Mouse (Mus musculus): ENCODE results near the gene Blmh. TPM values are rescaled to one million over a fixed set of nuclear protein-coding genes. Genes with fewer than 3 reads are reported as not detected.

Blmh gene
- polyA plus RNA-seq, 1 experiment = 4.8 TPM

GRCm38 (mm10) chr11:76893570-76893969, 31.0 kb upstream of the Blmh start:
- Histone ChIP-seq H3K4me1 (ENCODE audit: control insufficient read depth, insufficient read depth, insufficient read length, low read length) (peaks cover 32% of the 10 kb centered on the region), H3K4me3 (ENCODE audit: low read depth, low read length) (no peak overlapping the region), H3K27ac (ENCODE audit: insufficient read depth, low read depth, low read length) (peak overlapping the region; percentile 70), H3K36me3 (ENCODE audit: control insufficient read depth, insufficient read depth, low read length) (no peaks in the 10 kb centered on the region), H3K27me3 (ENCODE audit: control insufficient read depth, insufficient read depth, low read length) (no peaks in the 10 kb centered on the region)
- WGBS = 8% methylated on average over 4 of the region's 4 CpGs
- TF ChIP-seq POLR2A (IDR thresholded peaks at IDR 0.05; ENCODE audit: low read depth, low read length) (no peak), CTCF (IDR thresholded peaks at IDR 0.05; ENCODE audit: extremely low read depth, insufficient read length, insufficient replicate concordance, low read depth, low read length) (no peak)

GRCm38 (mm10) chr11:76894240-76894639, 30.4 kb upstream of the Blmh start:
- Histone ChIP-seq H3K27me3 (ENCODE audit: control insufficient read depth, insufficient read depth, low read length) (no peaks in the 10 kb centered on the region), H3K27ac (ENCODE audit: insufficient read depth, low read depth, low read length) (peak overlapping the region; percentile 70; the same call in 1 of the 2 replicates), H3K4me1 (ENCODE audit: control insufficient read depth, insufficient read depth, insufficient read length, low read length) (peaks cover 31% of the 10 kb centered on the region), H3K4me3 (ENCODE audit: low read depth, low read length) (no peak overlapping the region), H3K36me3 (ENCODE audit: control insufficient read depth, insufficient read depth, low read length) (no peaks in the 10 kb centered on the region)
- 21% methylated on average over 5 of the region's 5 CpGs for WGBS
- TF ChIP-seq POLR2A (IDR thresholded peaks at IDR 0.05; ENCODE audit: low read depth, low read length) = no peak
- TF ChIP-seq CTCF (IDR thresholded peaks at IDR 0.05; ENCODE audit: extremely low read depth, insufficient read length, insufficient replicate concordance, low read depth, low read length) = peak; percentile 67; the same call in 1 of the 2 replicates

- no peak overlapping the region for H3K4me3 ChIP-seq (ENCODE audit: low read depth, low read length)
- 67% methylated on average over 6 of the region's 6 CpGs for WGBS
- H3K4me1 ChIP-seq (ENCODE audit: control insufficient read depth, insufficient read depth, insufficient read length, low read length) = peaks cover 29% of the 10 kb centered on the region
- H3K27ac ChIP-seq (ENCODE audit: insufficient read depth, low read depth, low read length) = peak overlapping the region; percentile 8; the same call in 1 of the 2 replicates
- H3K27me3 ChIP-seq (ENCODE audit: control insufficient read depth, insufficient read depth, low read length) = no peaks in the 10 kb centered on the region
- TF ChIP-seq POLR2A (IDR thresholded peaks at IDR 0.05; ENCODE audit: low read depth, low read length) = no peak
- no peak for TF ChIP-seq CTCF (IDR thresholded peaks at IDR 0.05; ENCODE audit: extremely low read depth, insufficient read length, insufficient replicate concordance, low read depth, low read length)
- H3K36me3 ChIP-seq (ENCODE audit: control insufficient read depth, insufficient read depth, low read length) = no peaks in the 10 kb centered on the region
These were observed 28.2 kb upstream of the Blmh start for GRCm38 (mm10) chr11:76896360-76896759.

DNA sequence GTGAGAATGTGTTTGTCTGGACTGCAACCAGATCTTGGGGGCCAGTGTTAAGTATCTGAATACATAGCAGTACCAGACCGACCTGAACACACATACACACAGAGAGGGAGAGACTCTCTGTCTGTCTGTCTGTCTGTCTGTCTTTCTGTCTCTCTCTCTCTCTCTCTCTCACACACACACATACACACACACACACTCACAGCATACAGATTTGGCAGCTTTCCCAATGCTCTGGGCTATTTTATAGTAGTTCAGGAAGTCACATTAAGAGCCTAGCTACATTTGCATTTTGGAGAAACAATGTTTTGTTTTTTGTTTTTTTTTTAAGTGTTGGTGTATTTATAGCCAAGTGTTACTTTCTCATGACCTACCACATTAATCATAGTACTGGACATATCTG, 27.5 kb upstream of the Blmh start:
- TF ChIP-seq POLR2A (IDR thresholded peaks at IDR 0.05; ENCODE audit: low read depth, low read length) (no peak), CTCF (IDR thresholded peaks at IDR 0.05; ENCODE audit: extremely low read depth, insufficient read length, insufficient replicate concordance, low read depth, low read length) (no peak)
- Histone ChIP-seq H3K36me3 (ENCODE audit: control insufficient read depth, insufficient read depth, low read length) (no peaks in the 10 kb centered on the region), H3K27me3 (ENCODE audit: control insufficient read depth, insufficient read depth, low read length) (no peaks in the 10 kb centered on the region), H3K27ac (ENCODE audit: insufficient read depth, low read depth, low read length) (no peak overlapping the region), H3K4me1 (ENCODE audit: control insufficient read depth, insufficient read depth, insufficient read length, low read length) (peaks cover 32% of the 10 kb centered on the region), H3K4me3 (ENCODE audit: low read depth, low read length) (no peak overlapping the region)
- 65% methylated on average over 1 of the region's 1 CpGs for WGBS

DNA sequence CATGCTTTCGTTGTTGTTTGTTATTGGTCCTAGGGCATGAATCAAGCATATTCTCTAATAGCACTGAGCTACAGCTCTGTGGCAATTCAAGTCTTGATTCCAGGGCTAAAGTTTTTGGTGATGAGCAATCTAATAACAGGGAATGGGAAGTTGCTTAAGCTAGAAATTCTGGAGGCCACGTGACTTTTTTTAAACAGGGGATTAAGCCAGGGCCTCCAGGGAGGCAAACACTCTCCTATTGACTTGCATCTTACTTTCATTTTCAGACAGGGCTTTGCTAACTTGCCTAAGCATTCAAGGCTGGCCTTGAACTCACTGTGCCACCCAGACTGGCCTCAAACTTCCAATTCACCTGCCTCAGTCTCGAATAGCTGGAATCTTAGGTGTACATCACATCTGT, 26.7 kb upstream of the Blmh start:
- H3K27ac ChIP-seq (ENCODE audit: insufficient read depth, low read depth, low read length) = peak overlapping the region; percentile 71
- no peaks in the 10 kb centered on the region for H3K36me3 ChIP-seq (ENCODE audit: control insufficient read depth, insufficient read depth, low read length)
- H3K4me3 ChIP-seq (ENCODE audit: low read depth, low read length) = no peak overlapping the region
- H3K27me3 ChIP-seq (ENCODE audit: control insufficient read depth, insufficient read depth, low read length) = no peaks in the 10 kb centered on the region
- WGBS = 41% methylated on average over 3 of the region's 3 CpGs
- TF ChIP-seq CTCF (IDR thresholded peaks at IDR 0.05; ENCODE audit: extremely low read depth, insufficient read length, insufficient replicate concordance, low read depth, low read length) (no peak), POLR2A (IDR thresholded peaks at IDR 0.05; ENCODE audit: low read depth, low read length) (no peak)
- H3K4me1 ChIP-seq (ENCODE audit: control insufficient read depth, insufficient read depth, insufficient read length, low read length) = peaks cover 30% of the 10 kb centered on the region

DNA sequence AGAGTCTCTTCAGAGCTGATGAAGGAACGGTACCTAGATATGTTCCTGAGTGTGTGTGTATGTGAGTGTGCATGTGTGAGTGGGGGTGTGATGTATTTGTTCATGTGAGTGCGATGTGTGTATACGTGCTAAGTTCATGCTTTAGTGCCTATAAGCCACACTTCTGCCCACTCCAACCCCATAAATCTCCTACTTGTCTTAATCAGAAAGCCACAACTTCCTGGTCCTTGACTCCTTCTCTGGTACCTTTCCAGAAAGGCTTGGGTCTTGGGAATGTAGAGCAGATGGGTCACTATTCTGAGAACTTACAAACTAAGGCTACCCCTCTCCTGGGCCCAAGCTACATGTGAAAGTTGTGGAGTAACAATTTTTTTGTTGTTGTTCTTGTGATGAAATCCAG, 25.9 kb upstream of the Blmh start:
- no peak overlapping the region for H3K4me3 ChIP-seq (ENCODE audit: low read depth, low read length)
- H3K27ac ChIP-seq (ENCODE audit: insufficient read depth, low read depth, low read length) = peak overlapping the region; percentile 29
- H3K4me1 ChIP-seq (ENCODE audit: control insufficient read depth, insufficient read depth, insufficient read length, low read length) = peaks cover 21% of the 10 kb centered on the region; the same call in 1 of the 2 replicates
- H3K27me3 ChIP-seq (ENCODE audit: control insufficient read depth, insufficient read depth, low read length) = no peaks in the 10 kb centered on the region
- TF ChIP-seq POLR2A (IDR thresholded peaks at IDR 0.05; ENCODE audit: low read depth, low read length) (no peak), CTCF (IDR thresholded peaks at IDR 0.05; ENCODE audit: extremely low read depth, insufficient read length, insufficient replicate concordance, low read depth, low read length) (no peak)
- H3K36me3 ChIP-seq (ENCODE audit: control insufficient read depth, insufficient read depth, low read length) = no peaks in the 10 kb centered on the region
- 80% methylated on average over 3 of the region's 3 CpGs for WGBS

DNA sequence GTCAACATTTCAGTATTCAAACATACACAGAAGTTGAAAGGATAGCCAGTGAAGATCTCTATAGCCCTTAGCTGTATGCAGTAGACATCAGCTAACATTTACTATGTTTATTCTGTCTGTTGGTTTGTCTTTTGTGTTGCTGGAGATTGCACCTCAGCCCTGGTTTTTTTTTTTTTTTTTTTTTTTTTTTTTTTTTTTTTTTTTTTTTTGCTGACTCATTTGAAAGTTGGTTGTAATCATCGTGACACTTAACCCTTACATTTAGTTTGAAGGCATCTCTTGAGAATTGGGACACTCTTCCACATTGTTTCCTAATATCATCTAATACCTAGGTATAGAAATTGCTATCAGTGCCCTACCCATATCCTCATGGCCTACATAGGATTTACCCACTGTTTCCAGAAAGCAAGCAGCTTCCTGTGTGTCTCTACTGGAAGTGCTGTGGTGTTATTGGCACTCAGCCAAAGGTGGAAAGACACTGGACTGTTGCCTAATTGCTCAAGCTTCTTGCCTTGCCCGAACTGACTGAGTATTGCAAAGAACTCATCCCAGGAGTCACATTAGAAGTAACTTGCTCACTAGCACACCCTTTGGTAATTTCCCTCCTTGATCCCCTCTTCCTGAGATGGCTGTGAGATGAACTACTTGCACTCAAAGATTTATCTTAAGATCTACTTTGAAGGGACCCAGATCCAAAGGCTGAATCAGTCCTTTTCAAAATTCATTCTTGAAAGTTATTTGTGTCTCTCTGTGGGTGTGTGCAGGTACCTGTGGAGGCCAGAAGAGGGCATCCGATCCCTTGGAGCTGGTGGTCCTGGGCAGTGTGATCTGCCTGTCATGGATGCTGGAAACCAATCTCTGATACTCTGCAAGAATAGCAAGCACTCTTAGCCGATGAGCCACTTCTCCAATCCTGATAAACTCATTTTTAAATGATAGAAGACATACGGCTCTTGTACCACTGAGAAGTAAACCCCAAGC, 24.6 kb upstream of the Blmh start:
- no peak overlapping the region for H3K4me3 ChIP-seq (ENCODE audit: low read depth, low read length)
- no peaks in the 10 kb centered on the region for H3K36me3 ChIP-seq (ENCODE audit: control insufficient read depth, insufficient read depth, low read length)
- 46% methylated on average over 5 of the region's 5 CpGs for WGBS
- no peak overlapping the region for H3K27ac ChIP-seq (ENCODE audit: insufficient read depth, low read depth, low read length)
- H3K27me3 ChIP-seq (ENCODE audit: control insufficient read depth, insufficient read depth, low read length) = no peaks in the 10 kb centered on the region
- peaks cover 17% of the 10 kb centered on the region; the same call in 1 of the 2 replicates for H3K4me1 ChIP-seq (ENCODE audit: control insufficient read depth, insufficient read depth, insufficient read length, low read length)
- peak; percentile 43; the same call in 1 of the 2 replicates for TF ChIP-seq CTCF (IDR thresholded peaks at IDR 0.05; ENCODE audit: extremely low read depth, insufficient read length, insufficient replicate concordance, low read depth, low read length)
- no peak for TF ChIP-seq POLR2A (IDR thresholded peaks at IDR 0.05; ENCODE audit: low read depth, low read length)
